Mouse (Mus musculus): Measurements from ENCODE around the gene Myo1d. TPM values are rescaled to one million over a fixed set of nuclear protein-coding genes. Genes with fewer than 3 reads are reported as not detected.

The Myo1d gene
- total RNA-seq, 1 experiment from 2014 or later: 7.4 TPM

DNA sequence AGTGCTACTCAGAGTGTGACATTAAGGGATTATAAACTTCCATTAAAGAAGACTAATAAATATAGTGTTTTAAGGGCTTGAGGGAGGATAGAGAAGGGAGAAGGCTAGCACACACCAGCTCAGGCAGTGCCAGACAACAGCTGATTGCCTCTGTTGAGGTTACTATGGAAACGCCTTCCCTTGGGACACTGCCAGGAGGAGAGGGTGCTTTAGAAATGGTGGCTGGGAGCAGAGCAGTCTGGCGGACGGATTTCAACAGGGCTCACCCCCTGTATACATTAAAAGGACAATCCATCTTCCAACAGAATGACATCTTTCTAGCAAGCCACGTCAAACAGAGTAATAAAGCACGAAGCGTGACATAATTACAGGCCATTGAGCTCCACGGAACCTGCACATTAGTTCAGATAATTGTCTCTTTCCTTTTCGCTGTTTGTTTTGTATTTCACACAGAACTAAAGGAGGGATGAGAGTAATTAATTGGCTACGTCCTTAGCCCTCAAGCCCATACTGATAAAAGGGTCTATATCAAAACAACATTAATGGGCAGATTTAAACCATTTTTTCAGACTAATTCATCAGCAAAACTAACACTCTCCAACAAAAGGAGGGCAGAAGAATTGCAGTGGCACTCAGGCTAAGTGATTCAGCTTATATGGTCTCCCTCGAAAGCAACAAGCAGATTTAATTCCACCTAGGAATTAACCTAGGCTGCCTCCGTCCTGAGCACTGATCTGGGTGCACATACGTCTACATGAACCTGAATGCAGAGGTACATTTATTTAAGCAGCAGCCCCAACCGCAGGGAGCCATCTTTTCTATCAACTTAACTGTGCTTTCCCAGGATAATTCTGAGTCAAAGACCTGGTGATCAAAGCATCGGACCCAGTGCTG, 201.8 kb downstream of the Myo1d start:
- no peak for ATAC-seq (replicated peaks; ENCODE audit: insufficient number of reproducible peaks, low FRiP score, low TSS enrichment, poor library complexity, severe bottlenecking)

- no peak for ATAC-seq (replicated peaks; ENCODE audit: insufficient number of reproducible peaks, low FRiP score, low TSS enrichment, poor library complexity, severe bottlenecking)
Observed at GRCm38 (mm10) chr11:80575794-80576193, 204.0 kb downstream of the Myo1d start.

DNA sequence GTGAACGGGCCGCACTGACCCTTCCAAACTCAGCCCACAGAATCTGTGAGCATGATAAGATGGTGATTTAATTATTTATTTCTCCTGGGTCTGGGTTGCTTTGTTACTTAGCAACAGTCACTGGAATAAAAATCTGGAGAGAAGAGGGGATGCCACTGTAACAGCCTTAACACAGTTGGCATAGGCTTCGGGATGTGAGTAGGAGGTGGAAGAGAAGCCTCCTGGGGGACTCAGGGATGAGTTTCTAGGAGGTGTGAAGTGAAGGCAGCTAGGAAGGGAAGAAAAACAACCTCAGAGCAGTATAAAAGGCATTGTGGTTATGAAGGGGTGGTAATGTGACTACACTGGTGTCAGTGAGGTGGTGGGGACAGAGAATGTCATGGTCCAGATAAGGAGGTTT, 213.5 kb downstream of the Myo1d start:
- no peak for ATAC-seq (replicated peaks; ENCODE audit: insufficient number of reproducible peaks, low FRiP score, low TSS enrichment, poor library complexity, severe bottlenecking)

DNA sequence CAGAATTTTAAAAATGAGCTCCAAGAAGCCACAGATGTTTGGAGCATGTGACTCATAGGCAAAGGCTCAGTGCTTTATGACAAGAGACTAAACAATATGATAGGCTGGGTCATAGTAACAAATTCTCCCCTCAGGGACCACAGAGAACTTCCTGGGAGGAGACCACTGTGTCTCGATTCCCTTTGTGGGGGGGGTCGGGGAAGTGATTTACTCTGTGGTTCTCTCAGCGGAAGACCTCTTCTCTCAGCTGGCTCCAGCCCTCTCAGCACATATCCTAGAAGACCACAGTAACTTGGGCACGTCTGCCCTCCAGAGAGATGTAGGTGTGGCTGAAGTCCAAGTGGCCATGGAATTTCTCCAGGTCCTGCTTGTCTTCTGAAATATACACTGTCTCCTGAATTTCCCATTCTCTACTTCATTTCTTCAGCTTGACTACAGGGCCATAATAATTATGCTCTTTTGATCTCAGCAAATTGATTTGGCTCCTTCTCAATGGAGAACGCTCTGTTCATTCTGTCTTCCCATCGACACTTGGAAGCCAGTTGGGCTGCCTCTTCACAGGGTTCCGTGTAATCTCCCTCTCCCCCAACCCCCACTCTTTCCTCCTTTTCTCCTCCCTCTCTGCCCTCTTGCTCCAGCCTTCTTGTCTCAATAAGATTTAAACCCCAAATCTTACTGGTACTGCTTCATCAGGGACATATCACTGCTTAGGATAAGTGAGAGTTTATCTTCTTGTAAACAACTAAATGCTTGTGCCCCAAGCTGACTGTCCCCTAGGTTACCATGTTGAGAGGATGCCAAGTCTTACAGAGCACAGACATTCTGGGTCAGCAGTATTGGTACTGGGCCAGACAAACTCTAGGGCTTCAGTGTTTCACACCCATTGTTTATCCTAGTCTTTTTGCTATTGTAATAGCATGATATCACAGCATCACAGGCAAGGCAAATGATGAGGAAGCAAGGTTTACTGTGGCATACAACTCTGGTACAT, 214.6 kb downstream of the Myo1d start:
- no peak for ATAC-seq (replicated peaks; ENCODE audit: insufficient number of reproducible peaks, low FRiP score, low TSS enrichment, poor library complexity, severe bottlenecking)

DNA sequence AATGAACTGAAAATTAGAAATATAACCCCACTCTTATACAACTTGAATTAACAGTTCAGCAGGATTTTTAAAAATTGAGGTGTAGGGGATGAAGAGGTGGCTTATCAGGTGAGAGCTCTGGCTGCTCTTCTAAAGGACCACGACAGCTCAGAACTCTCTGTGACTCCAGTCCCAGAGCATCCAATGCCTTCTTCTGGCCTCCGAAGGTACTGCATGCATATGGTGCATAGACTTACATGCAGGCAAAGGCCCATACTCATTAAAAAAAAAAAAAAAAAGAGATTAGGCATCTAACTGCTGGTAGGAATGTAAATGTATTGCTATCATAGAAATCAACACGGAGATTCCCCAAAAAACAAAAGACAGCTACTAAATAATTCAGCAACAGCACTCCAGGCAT, 217.3 kb downstream of the Myo1d start:
- no peak for ATAC-seq (replicated peaks; ENCODE audit: insufficient number of reproducible peaks, low FRiP score, low TSS enrichment, poor library complexity, severe bottlenecking)

DNA sequence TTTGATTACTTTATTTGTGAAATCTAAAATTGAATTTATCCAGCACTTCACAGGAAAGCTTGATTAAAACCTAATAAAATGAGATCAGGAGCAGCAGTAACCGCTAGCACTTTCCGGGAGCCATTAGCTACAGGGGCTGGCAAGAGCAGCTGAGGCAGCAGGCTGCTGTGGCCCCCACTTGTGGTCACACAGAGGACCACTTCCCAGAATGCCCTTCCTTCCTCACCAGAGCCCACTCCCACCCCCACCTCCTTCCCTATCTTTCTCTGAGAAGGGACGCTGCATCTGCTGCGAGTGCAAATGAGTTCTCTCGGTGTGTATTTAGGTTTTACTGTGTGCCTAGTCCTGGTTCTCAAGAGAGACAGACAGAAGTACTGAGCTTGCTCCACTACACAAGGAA, 219.1 kb downstream of the Myo1d start:
- no peak for ATAC-seq (replicated peaks; ENCODE audit: insufficient number of reproducible peaks, low FRiP score, low TSS enrichment, poor library complexity, severe bottlenecking)

DNA sequence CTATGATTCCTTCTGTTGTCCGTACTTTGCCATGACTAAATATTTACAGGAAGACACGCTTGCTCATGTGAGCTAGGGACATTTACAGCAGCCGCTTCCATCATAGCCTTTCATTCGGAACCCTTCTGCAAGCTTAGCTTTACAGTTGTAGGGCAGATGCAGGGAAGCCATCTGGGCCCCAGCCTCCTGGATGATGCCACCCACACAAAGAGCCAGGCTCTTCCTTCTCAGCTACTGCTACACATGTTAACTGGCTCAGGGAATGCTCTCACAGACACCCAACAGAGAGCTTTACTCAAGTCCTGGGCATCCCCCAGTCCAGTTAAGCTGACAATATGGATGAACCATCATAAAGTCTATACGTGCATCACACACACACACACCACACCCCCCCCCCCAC, 224.4 kb downstream of the Myo1d start:
- ATAC-seq (replicated peaks; ENCODE audit: insufficient number of reproducible peaks, low FRiP score, low TSS enrichment, poor library complexity, severe bottlenecking): no peak

- ATAC-seq (replicated peaks; ENCODE audit: insufficient number of reproducible peaks, low FRiP score, low TSS enrichment, poor library complexity, severe bottlenecking): no peak
Observed at GRCm38 (mm10) chr11:80553046-80553445, 226.8 kb downstream of the Myo1d start.

DNA sequence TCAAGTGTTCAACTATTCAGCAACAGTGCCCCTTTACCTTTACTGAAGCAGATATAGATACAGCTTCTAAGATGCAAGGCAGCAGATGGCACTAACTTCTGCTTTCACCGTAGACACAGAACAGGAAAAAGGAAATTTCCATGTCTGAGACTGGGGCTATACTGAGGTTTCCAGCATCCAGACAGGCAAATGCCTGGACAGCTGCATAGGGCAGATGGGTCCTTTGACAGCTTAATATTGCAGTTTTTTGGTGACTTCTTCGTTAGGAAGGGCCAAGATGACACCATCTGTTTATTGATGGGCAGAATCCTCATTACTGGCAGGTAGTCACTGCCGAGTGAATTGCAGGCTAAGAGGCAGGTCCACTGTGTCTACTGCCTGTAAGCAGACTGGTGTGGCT, 228.2 kb downstream of the Myo1d start:
- ATAC-seq (replicated peaks; ENCODE audit: insufficient number of reproducible peaks, low FRiP score, low TSS enrichment, poor library complexity, severe bottlenecking): no peak

DNA sequence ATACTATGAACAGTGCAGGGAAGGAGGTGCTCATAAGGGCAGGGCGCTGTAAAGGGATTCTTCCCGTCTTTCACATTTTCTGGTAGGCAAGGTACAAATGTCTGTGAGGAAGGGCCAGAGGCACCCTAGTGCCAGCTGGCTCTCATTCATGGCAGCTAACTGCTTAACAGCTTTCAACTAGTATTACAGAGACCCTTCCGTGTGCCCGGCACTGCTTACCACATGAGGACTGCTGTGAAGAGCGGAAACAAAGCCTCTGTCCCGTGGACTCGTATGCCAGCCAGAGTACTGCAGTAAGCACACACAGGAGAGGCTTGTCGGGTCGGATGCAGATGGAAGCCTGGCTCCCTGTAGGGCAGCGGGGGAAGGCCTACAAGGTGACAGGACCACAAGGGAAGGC, 229.6 kb downstream of the Myo1d start:
- no peak for ATAC-seq (replicated peaks; ENCODE audit: insufficient number of reproducible peaks, low FRiP score, low TSS enrichment, poor library complexity, severe bottlenecking)

DNA sequence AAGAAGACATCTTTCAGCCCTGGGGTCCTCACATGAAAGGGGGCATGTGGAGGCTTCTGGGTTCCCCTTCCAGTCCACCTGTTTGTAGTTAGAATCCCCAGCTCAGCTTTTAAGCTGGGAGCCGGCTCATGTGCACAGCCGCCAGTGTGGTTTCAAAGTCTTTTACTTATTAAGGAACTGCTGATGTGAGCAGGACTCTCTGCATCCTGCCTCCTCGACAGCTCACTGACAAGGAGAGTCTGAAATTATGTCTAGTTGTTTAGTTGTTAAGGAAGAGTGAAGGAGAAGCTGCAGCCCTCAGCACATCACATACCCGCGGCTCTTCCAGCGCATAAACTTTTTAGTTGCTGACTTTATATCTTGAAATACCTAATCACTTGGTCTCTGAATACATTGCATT, 230.0 kb downstream of the Myo1d start:
- ATAC-seq (replicated peaks; ENCODE audit: insufficient number of reproducible peaks, low FRiP score, low TSS enrichment, poor library complexity, severe bottlenecking): no peak

DNA sequence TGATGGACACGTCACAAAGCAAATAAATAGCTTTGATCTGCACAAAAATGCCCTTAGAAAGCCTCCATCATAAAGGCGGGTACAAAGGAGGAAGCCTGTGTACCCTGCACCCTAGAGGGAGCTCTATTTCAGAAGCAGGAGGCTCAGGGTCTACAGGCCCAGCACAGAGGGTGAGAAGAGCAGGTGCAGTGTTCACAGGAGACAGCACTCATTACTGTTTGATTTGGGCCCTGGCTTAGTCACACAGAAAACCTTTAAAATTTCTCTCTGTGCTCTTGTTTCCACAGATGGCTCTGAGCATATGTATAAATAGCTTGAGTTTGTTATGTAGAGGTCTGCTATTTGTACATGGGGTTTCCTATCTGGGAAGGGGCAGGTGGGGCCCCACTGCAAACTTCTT, 233.6 kb downstream of the Myo1d start:
- no peak for ATAC-seq (replicated peaks; ENCODE audit: insufficient number of reproducible peaks, low FRiP score, low TSS enrichment, poor library complexity, severe bottlenecking)

- no peak for ATAC-seq (replicated peaks; ENCODE audit: insufficient number of reproducible peaks, low FRiP score, low TSS enrichment, poor library complexity, severe bottlenecking)
Observed at GRCm38 (mm10) chr11:80539056-80539455, 240.8 kb downstream of the Myo1d start.

DNA sequence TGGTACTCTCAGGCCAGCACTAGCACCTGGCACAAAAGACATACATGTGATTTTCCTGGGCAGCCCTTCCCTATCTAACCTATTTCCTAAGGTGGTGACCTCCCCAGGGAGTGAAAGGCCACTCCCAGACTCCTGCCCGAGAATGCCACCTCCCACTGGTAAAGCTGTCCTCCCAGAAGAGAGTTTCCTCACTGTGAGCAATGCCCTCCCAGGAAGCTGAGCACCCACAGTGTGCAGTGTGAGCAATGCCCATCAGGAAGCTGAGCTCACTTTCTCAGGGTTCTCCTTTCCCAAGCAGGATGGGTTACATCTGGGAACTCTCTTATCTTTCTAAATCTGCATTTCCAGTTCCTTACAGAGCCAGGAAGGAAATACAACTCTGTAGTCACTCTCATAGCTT, 246.9 kb downstream of the Myo1d start:
- ATAC-seq (replicated peaks; ENCODE audit: insufficient number of reproducible peaks, low FRiP score, low TSS enrichment, poor library complexity, severe bottlenecking): no peak

DNA sequence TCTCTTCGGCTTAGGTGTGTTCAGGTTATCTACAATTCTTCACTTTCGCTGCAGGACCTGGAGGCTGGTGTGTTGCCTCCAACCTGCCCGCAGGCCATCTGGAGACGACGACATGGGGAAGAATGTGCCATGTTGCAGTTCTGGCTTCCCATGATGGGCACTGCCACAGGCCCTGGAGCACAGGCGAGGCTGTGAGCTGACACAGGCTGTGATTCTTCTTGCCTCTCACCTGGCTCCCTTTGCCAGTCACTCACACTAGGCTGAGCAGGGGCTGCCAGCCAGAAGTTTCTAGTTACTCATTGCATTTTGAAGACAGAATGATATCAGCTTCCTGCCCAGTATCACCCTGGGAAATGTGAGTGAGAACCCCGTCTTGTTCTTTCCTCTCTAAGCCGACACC, 250.7 kb downstream of the Myo1d start:
- ATAC-seq (replicated peaks; ENCODE audit: insufficient number of reproducible peaks, low FRiP score, low TSS enrichment, poor library complexity, severe bottlenecking): no peak

GRCm38 (mm10) chr11:80527697-80528096, 252.1 kb downstream of the Myo1d start:
- no peak for ATAC-seq (replicated peaks; ENCODE audit: insufficient number of reproducible peaks, low FRiP score, low TSS enrichment, poor library complexity, severe bottlenecking)

DNA sequence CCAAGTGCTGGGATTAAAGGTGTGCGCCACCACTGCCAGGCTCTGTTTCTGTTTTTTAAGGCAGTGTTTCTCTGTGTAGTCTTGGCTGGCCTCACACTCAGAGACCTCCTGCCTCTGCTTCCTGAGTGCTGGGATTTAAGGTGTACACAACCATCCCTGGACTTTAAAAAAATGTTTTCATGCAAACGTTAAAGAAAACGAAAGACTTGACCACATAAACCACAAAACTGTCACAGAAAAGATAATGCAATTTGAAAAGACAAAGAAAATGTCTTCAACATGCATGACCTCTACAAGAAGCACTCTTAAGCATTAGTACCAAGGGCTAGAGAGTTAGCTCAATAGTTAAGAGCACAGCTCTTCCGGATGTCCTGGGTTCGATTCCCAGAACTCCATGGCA, 255.6 kb downstream of the Myo1d start:
- ATAC-seq (replicated peaks; ENCODE audit: insufficient number of reproducible peaks, low FRiP score, low TSS enrichment, poor library complexity, severe bottlenecking): no peak

GRCm38 (mm10) chr11:80523410-80523809, 256.4 kb downstream of the Myo1d start:
- no peak for ATAC-seq (replicated peaks; ENCODE audit: insufficient number of reproducible peaks, low FRiP score, low TSS enrichment, poor library complexity, severe bottlenecking)

DNA sequence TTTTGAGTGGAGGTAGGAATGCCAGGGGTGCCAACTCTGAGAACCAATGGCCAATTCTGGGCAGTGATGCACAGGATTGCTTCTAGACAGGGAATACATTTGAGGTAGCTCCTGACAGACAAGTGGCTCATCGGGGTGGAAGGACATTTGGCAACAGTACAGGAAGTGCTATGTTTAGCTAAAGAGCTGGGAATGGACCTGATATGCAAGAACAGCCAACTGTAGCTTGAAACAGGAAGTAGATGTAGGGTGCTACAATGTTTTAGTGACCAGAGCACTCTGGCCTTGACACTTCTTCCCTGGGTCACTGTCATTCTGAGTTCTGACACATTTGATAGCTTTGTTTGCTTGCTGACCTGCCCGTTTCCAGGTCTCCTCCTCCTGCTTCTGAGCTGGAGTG, 257.0 kb downstream of the Myo1d start:
- ATAC-seq (replicated peaks; ENCODE audit: insufficient number of reproducible peaks, low FRiP score, low TSS enrichment, poor library complexity, severe bottlenecking): no peak

DNA sequence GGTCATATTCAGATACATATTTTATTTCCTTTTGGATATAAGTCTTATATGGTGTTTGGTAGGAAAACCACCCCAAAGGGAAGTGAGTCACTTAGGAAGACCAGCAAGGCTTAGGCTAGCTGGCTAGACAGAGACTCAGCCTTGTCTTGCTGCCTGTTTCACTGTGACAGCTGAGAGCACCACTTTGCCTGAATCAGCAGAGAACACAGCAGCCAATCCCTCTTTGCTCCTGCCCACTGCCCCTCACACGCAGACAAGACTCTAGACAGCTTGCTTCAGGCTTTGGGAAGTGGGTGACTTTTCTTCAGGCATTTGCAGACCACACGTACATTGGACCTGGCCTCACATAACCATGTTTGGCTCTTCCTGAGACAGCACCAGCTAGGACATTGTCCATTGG, 258.7 kb downstream of the Myo1d start:
- no peak for ATAC-seq (replicated peaks; ENCODE audit: insufficient number of reproducible peaks, low FRiP score, low TSS enrichment, poor library complexity, severe bottlenecking)

All from monocyte, adult 5-6 weeks (primary cell).